Mouse (Mus musculus) kidney, embryonic 15.5 days (tissue): Measurements from ENCODE around the gene Tmem44. TPM values are rescaled to one million over a fixed set of nuclear protein-coding genes. Genes with fewer than 3 reads are reported as not detected.

Experiments used
- ATAC-seq: fragments of 200-750 bp; cut with Nextera tagmentation; replicated peaks from 2 replicates; pipeline ENCODE4 v1.8.0; 2017; ENCODE audit warnings: moderate TSS enrichment; ENCODE audit not compliant: low FRiP score
- H3K27ac ChIP-seq: fragments of 300-500 bp; sonication (generic); 2 replicates; pipeline ENCODE4 v1.5.1; 2015; ENCODE audit warnings: mild to moderate bottlenecking, inconsistent platforms
- H3K27me3 ChIP-seq: fragments of 300-500 bp; sonication (generic); 2 replicates; pipeline ENCODE4 v1.6.1; 2015; ENCODE audit warnings: inconsistent platforms
- H3K36me3 ChIP-seq: fragments of 300-500 bp; sonication (generic); 2 replicates; pipeline ENCODE4 v1.6.1; 2015; ENCODE audit warnings: inconsistent platforms
- H3K4me1 ChIP-seq: fragments of 300-500 bp; sonication (generic); 2 replicates; pipeline ENCODE4 v1.6.1; 2015; ENCODE audit warnings: inconsistent platforms
- H3K4me2 ChIP-seq: fragments of 300-500 bp; sonication (generic); 2 replicates; pipeline ENCODE4 v1.6.1; 2015; ENCODE audit warnings: moderate library complexity, mild to moderate bottlenecking, inconsistent platforms
- H3K4me3 ChIP-seq: fragments of 300-500 bp; sonication (generic); replicated peaks from 2 replicates; pipeline ENCODE4 v1.5.1; 2015; ENCODE audit warnings: mild to moderate bottlenecking, inconsistent platforms
- H3K9ac ChIP-seq: fragments of 300-500 bp; sonication (generic); 2 replicates; pipeline ENCODE4 v1.6.1; 2015; ENCODE audit warnings: mild to moderate bottlenecking, inconsistent platforms
- H3K9me3 ChIP-seq: fragments of 300-500 bp; sonication (generic); replicated peaks from 2 replicates; pipeline ENCODE4 v1.6.1; 2016; ENCODE audit warnings: inconsistent platforms
- WGBS: fragments of 180-500 bp; shearing (Covaris S2); methylation state at CpG from one replicate; pipeline ENCODE4 v1.1.7; 2015; ENCODE audit warnings: mixed read lengths; 5-methylcytosine and 5-hydroxymethylcytosine counted together
- polyA plus RNA-seq: library from polyadenylated mRNA; unstranded; fragments of >200 nt; fragmentation: Nextera tagmentation; extraction: Ambion mirVana; gene quantifications from 2 replicates; pipeline ENCODE4 v1.2.1, GENCODE M21; 2015

Tmem44 gene
- polyA plus RNA-seq, 1 experiment from 2014 or later = 18.6 TPM

DNA sequence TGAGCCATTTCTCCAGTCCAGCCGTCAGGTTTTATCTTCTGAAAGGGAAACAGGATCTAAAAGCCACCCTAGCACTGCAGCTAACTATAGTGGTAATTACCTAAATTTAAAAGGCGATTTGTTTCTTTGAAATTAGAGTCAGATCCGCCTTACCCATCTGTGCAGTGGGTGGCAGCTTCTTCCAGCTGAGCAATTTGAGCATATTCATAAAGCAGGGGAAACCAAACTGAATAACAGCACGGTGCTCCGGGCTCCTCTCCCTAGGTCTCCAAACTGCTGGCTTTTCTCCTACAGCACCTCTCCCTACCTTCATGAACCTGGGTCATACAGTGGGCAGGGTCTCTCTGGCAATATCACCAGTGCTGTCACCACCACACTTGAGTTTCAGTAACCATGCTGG lies 2.4 kb downstream of the Tmem44 start:
- no peaks in the 10 kb centered on the region for H3K9me3 ChIP-seq
- no peak overlapping the region for H3K9ac ChIP-seq
- H3K27ac ChIP-seq = no peak overlapping the region
- no peak overlapping the region for H3K4me3 ChIP-seq
- peaks cover 19% of the 10 kb centered on the region for H3K4me1 ChIP-seq
- no peak for ATAC-seq
- no peaks in the 10 kb centered on the region for H3K27me3 ChIP-seq
- 92% methylated on average over 5 of the region's 5 CpGs for WGBS
- H3K4me2 ChIP-seq = no peak overlapping the region
- peaks cover 17% of the 10 kb centered on the region for H3K36me3 ChIP-seq

DNA sequence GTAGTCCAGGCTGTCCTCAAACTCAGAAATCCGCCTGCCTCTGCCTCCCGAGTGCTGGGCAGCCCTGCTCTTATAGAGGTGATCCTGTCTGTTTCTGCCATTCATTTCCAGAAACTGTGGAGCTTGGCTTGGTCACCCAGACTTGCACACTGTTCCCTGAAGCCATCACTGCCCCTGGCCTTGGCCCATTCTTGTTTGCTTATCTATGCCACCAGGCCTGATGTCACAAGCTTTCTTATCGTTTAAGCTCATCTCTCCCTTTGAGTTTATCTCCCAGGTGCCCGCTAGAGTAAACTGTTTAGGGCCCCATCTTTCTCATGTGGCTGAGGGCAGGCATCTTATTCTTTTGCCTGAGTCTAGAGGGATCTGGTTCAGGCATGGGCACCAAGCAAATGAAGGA lies 5.9 kb downstream of the Tmem44 start:
- Histone ChIP-seq H3K27ac (no peak overlapping the region), H3K4me1 (peaks cover 10% of the 10 kb centered on the region; the same call in 1 of the 2 replicates), H3K9me3 (no peaks in the 10 kb centered on the region), H3K27me3 (no peaks in the 10 kb centered on the region), H3K36me3 (peaks cover 17% of the 10 kb centered on the region), H3K9ac (no peak overlapping the region), H3K4me2 (no peak overlapping the region), H3K4me3 (no peak overlapping the region)
- WGBS = 86% methylated on average over 4 of the region's 4 CpGs
- ATAC-seq = no peak

DNA sequence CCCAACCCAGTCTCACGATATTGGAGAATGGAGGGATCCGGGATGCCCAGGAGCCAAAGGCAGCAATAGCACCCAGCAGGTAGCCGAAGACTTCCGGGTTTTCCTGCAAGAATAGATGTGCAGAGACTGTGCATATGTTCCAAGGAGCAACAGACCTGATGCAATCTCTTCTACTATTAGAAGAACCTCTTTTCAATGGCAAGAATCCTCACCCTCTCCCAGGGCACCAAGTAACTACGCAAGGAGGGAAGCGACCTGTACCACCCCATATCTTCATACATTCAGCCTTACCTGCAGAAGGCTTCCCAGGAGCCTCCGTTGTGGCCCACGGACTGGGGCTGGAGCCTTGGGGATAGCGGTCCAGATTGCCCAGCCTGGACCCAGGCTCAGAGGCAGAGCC lies 7.3 kb downstream of the Tmem44 start:
- Histone ChIP-seq H3K9me3 (no peaks in the 10 kb centered on the region), H3K27me3 (no peaks in the 10 kb centered on the region), H3K27ac (no peak overlapping the region), H3K36me3 (peaks cover 17% of the 10 kb centered on the region), H3K4me3 (no peak overlapping the region), H3K9ac (no peak overlapping the region), H3K4me1 (peaks cover 9% of the 10 kb centered on the region), H3K4me2 (no peak overlapping the region)
- ATAC-seq = no peak
- WGBS = 91% methylated on average over 9 of the region's 9 CpGs

DNA sequence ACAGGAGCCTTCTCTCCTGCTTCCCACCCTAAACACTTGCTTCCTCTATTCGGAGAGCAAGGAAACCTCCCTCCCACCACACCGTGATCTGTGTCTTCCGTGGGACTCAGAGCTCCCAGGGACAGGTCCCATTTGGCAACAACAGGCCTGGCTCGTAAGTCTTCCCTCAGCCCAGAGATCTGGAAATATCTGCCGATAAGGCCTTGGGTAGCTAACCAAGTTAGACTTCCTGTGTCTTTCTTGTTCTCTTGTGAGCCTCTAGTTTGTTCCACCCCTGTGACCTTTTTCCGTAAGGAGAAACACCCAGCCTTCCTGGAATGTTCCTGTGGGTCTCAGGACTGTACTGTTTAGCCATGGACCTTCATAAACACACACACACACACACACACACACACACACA lies 7.8 kb downstream of the Tmem44 start:
- no peaks in the 10 kb centered on the region for H3K27me3 ChIP-seq
- no peaks in the 10 kb centered on the region for H3K9me3 ChIP-seq
- 69% methylated on average over 6 of the region's 6 CpGs for WGBS
- peaks cover 9% of the 10 kb centered on the region for H3K4me1 ChIP-seq
- H3K27ac ChIP-seq = no peak overlapping the region
- H3K4me3 ChIP-seq = no peak overlapping the region
- no peak overlapping the region for H3K4me2 ChIP-seq
- H3K36me3 ChIP-seq = peaks cover 17% of the 10 kb centered on the region
- H3K9ac ChIP-seq = no peak overlapping the region
- ATAC-seq = no peak

- H3K27me3 ChIP-seq = no peaks in the 10 kb centered on the region
- no peak overlapping the region for H3K27ac ChIP-seq
- peaks cover 9% of the 10 kb centered on the region for H3K4me1 ChIP-seq
- 57% methylated on average over 20 of the region's 20 CpGs for WGBS
- peaks cover 3% of the 10 kb centered on the region; the same call in 1 of the 2 replicates for H3K36me3 ChIP-seq
- peak overlapping the region; percentile 24 for H3K4me3 ChIP-seq
- H3K9me3 ChIP-seq = no peaks in the 10 kb centered on the region
- ATAC-seq = peak; percentile 74
- H3K4me2 ChIP-seq = peak overlapping the region; percentile 41
- H3K9ac ChIP-seq = no peak overlapping the region
Measured at GRCm38 (mm10) chr16:30540107-30541001, 10.3 kb downstream of the Tmem44 start.

DNA sequence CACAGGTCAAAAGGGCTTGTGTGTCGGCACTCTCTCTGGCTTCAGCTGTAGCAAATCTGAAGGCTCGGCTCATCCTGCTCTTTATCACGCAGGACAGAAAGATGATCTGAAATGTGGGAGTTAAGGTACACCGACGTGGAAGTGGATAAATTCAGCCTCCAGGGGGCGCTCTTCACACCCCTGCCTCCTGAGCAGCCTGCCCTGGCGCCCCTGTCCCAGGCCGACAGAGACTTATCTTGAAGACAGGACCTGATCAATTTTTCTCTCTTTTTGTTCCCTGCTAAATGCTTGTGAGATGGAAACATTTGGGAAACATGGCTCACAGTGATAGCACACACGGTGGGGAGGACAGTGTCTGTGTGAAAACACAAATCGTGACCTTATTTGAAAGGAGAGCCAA lies 11.2 kb downstream of the Tmem44 start:
- Histone ChIP-seq H3K27ac (no peak overlapping the region), H3K27me3 (no peaks in the 10 kb centered on the region), H3K4me1 (peaks cover 9% of the 10 kb centered on the region), H3K36me3 (no peaks in the 10 kb centered on the region; the same call in 1 of the 2 replicates), H3K4me3 (no peak overlapping the region), H3K4me2 (no peak overlapping the region), H3K9me3 (no peaks in the 10 kb centered on the region), H3K9ac (no peak overlapping the region)
- 25% methylated on average over 10 of the region's 10 CpGs for WGBS
- no peak for ATAC-seq

DNA sequence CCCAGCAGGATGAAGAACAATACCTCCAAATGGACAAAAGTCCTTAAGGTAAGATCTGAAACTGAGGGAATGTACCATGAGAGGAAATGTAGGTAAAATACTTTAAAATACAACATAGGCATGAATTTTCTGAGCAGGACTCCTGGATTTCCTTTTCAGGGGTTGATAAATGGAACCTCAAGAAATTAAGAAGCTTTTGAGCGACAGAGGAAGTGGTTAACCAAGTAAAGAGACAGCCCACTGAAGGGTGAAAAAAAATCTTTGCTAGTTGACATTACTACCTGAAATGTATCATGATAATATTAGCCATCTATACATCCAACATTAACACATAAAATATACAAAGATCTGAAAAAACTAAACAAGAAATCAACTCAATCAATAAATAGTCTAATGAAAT lies 15.6 kb downstream of the Tmem44 start:
- H3K36me3 ChIP-seq = no peaks in the 10 kb centered on the region
- no peak overlapping the region for H3K4me2 ChIP-seq
- ATAC-seq = no peak
- no peaks in the 10 kb centered on the region for H3K9me3 ChIP-seq
- no peak overlapping the region for H3K9ac ChIP-seq
- WGBS = 89% methylated on average over 1 of the region's 1 CpGs
- no peak overlapping the region for H3K27ac ChIP-seq
- peaks cover 12% of the 10 kb centered on the region for H3K4me1 ChIP-seq
- H3K27me3 ChIP-seq = no peaks in the 10 kb centered on the region
- no peak overlapping the region for H3K4me3 ChIP-seq

- Histone ChIP-seq H3K4me2 (no peak overlapping the region), H3K4me3 (no peak overlapping the region), H3K27me3 (no peaks in the 10 kb centered on the region), H3K9me3 (no peaks in the 10 kb centered on the region), H3K4me1 (peaks cover 8% of the 10 kb centered on the region; the same call in 1 of the 2 replicates), H3K27ac (no peak overlapping the region), H3K36me3 (no peaks in the 10 kb centered on the region), H3K9ac (no peak overlapping the region)
- 45% methylated on average over 4 of the region's 4 CpGs for WGBS
- no peak for ATAC-seq
Measured at GRCm38 (mm10) chr16:30533592-30533991, 17.1 kb downstream of the Tmem44 start.

- ATAC-seq = no peak
- no peak overlapping the region for H3K9ac ChIP-seq
- no peak overlapping the region for H3K4me2 ChIP-seq
- no peaks in the 10 kb centered on the region for H3K27me3 ChIP-seq
- H3K36me3 ChIP-seq = 0 out of 2 replicates have a peak, but pooled peaks cover 1% of the 10 kb centered on the region
- WGBS = 38% methylated on average over 1 of the region's 1 CpGs
- no peak overlapping the region for H3K4me3 ChIP-seq
- no peak overlapping the region for H3K27ac ChIP-seq
- no peaks in the 10 kb centered on the region for H3K9me3 ChIP-seq
- H3K4me1 ChIP-seq = peaks cover 8% of the 10 kb centered on the region; the same call in 1 of the 2 replicates
Measured at GRCm38 (mm10) chr16:30532929-30533328, 17.7 kb downstream of the Tmem44 start.

DNA sequence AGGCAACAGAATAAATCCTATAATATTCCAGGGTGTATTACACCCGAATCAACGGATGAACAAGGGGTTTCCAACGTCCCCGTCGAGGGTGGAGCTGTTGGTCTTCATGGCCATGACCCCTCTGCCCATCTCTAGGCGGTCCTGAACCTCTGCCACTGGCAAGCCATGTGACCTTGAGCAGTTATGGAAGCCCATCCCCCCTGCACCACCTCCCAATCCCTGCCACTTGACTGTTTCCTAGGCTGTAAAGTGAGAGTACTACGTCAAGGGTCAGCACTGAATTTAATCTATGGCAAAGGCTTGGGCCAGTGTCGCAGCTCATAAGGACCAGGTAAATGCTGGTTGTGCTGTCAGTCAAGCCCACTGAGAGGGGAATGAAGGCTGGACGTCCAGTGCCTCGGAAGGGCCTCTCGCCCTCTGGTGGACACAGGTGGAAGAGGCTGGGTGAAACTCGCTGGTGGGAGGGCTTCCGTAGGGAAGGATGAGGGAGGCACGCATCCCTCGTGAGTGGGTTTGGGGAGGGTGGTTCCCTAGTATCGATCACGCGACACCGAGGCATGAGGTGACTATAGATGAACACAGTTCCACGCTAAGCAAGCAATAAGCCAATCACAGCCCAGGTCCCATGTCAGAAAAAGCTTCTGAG lies 18.8 kb downstream of the Tmem44 start:
- peaks cover 8% of the 10 kb centered on the region; the same call in 1 of the 2 replicates for H3K4me1 ChIP-seq
- peak overlapping the region; percentile 42 for H3K4me2 ChIP-seq
- 0 out of 2 replicates have a peak, but pooled peaks have one; percentile 13 for ATAC-seq
- H3K4me3 ChIP-seq = no peak overlapping the region
- H3K9ac ChIP-seq = no peak overlapping the region
- 0 out of 2 replicates have a peak, but pooled peaks cover 7% of the 10 kb centered on the region for H3K36me3 ChIP-seq
- H3K27ac ChIP-seq = no peak overlapping the region
- WGBS = 32% methylated on average over 20 of the region's 20 CpGs
- no peaks in the 10 kb centered on the region for H3K27me3 ChIP-seq
- H3K9me3 ChIP-seq = no peaks in the 10 kb centered on the region

- no peaks in the 10 kb centered on the region for H3K9me3 ChIP-seq
- H3K27me3 ChIP-seq = no peaks in the 10 kb centered on the region
- no peak overlapping the region for H3K27ac ChIP-seq
- WGBS = 50% methylated on average over 4 of the region's 4 CpGs
- 0 out of 2 replicates have a peak, but pooled peaks cover 8% of the 10 kb centered on the region for H3K36me3 ChIP-seq
- no peak for ATAC-seq
- H3K4me3 ChIP-seq = no peak overlapping the region
- H3K4me2 ChIP-seq = no peak overlapping the region
- no peak overlapping the region for H3K9ac ChIP-seq
- peaks cover 8% of the 10 kb centered on the region; the same call in 1 of the 2 replicates for H3K4me1 ChIP-seq
Measured at GRCm38 (mm10) chr16:30530815-30531214, 19.8 kb downstream of the Tmem44 start.

DNA sequence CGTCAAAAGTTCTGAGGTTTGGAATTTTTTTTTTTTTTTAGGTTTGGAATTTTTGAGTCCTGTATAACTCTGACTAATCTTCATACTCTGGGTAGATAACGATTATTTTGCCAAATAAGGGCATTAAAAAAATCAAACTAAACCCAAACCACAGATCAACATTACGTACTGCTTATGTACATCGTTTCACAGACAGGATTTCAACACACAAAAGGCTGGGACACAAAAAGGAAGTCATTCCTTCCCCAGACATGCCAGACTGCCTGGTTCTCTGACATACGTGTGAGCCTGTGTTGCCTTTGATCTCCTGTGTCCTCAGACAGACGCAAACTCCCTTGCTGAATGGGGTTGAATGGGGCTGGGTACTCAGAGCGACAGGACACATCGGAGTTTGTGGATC lies 22.3 kb downstream of the Tmem44 start:
- no peak overlapping the region for H3K9ac ChIP-seq
- no peak overlapping the region for H3K27ac ChIP-seq
- no peaks in the 10 kb centered on the region for H3K27me3 ChIP-seq
- 83% methylated on average over 8 of the region's 8 CpGs for WGBS
- 0 out of 2 replicates have a peak, but pooled peaks cover 8% of the 10 kb centered on the region for H3K36me3 ChIP-seq
- H3K9me3 ChIP-seq = no peaks in the 10 kb centered on the region
- H3K4me2 ChIP-seq = no peak overlapping the region
- peaks cover 5% of the 10 kb centered on the region; the same call in 1 of the 2 replicates for H3K4me1 ChIP-seq
- no peak overlapping the region for H3K4me3 ChIP-seq
- ATAC-seq = no peak
